Mouse (Mus musculus) neural tube, embryonic 11.5 days (tissue): ENCODE measurements around the gene Gpn1. TPM values are rescaled to one million over a fixed set of nuclear protein-coding genes. Genes with fewer than 3 reads are reported as not detected.
"Not testable (repeated sequence)": the region's sequence is repeated elsewhere in the genome, so short reads cannot be mapped to it uniquely, and the experiment has no call there.

Source experiments
- ATAC-seq: fragments of 200-750 bp; cut with Nextera tagmentation; 2 replicates; pipeline ENCODE4 v1.8.0; 2017; ENCODE audit warnings: moderate number of reproducible peaks, mild to moderate bottlenecking, moderate TSS enrichment, moderate library complexity; ENCODE audit not compliant: insufficient read depth, low FRiP score, low TSS enrichment
- DNase-seq: peaks from one replicate; pipeline ENCODE4 v3.0.0-alpha.2; 2015; ENCODE audit warnings: low spot score
- H3K27ac ChIP-seq: fragments of 300-500 bp; sonication (generic); 2 replicates; pipeline ENCODE4 v1.5.1; 2014; ENCODE audit warnings: low read depth, mild to moderate bottlenecking, low read length
- H3K27me3 ChIP-seq: fragments of 300-500 bp; sonication (generic); 2 replicates; pipeline ENCODE4 v1.6.1; 2014; ENCODE audit warnings: mild to moderate bottlenecking, low read length, mixed read lengths; ENCODE audit not compliant: control insufficient read depth, insufficient read depth
- H3K36me3 ChIP-seq: fragments of 300-500 bp; sonication (generic); 2 replicates; pipeline ENCODE4 v1.6.1; 2014; ENCODE audit warnings: mild to moderate bottlenecking, low read length, moderate library complexity, mixed read lengths; ENCODE audit not compliant: control insufficient read depth, insufficient read depth
- H3K4me1 ChIP-seq: fragments of 300-500 bp; sonication (generic); 2 replicates; pipeline ENCODE4 v1.6.1; 2014; ENCODE audit warnings: low read length, mixed read lengths; ENCODE audit not compliant: control insufficient read depth, insufficient read depth
- H3K4me2 ChIP-seq: fragments of 300-500 bp; sonication (generic); 2 replicates; pipeline ENCODE4 v1.6.1; 2014; ENCODE audit warnings: low read depth, mild to moderate bottlenecking, moderate library complexity
- H3K4me3 ChIP-seq: fragments of 300-500 bp; sonication (generic); 2 replicates; pipeline ENCODE4 v1.5.1; 2014; ENCODE audit warnings: low read depth, low read length
- H3K9ac ChIP-seq: fragments of 300-500 bp; sonication (generic); 2 replicates; pipeline ENCODE4 v1.6.1; 2014; ENCODE audit warnings: mild to moderate bottlenecking, low read length
- H3K9me3 ChIP-seq: fragments of 300-500 bp; sonication (generic); 2 replicates; pipeline ENCODE4 v1.6.1; 2016; ENCODE audit warnings: low read length; ENCODE audit not compliant: control insufficient read depth
- WGBS: fragments of 180-500 bp; shearing (Covaris S2); extraction: QIAGEN DNeasy Blood & Tissue Kit; methylation state at CpG from one replicate; pipeline ENCODE4 v1.1.7; 2014; 5-methylcytosine and 5-hydroxymethylcytosine counted together
- polyA plus RNA-seq: library from polyadenylated mRNA; unstranded; fragments of >200 nt; fragmentation: Nextera tagmentation; extraction: Ambion mirVana; gene quantifications from 2 replicates; pipeline ENCODE4 v1.2.1, GENCODE M21; 2014

Gpn1 gene
- polyA plus RNA-seq, 1 experiment from 2014 or later = 74.5 TPM

DNA sequence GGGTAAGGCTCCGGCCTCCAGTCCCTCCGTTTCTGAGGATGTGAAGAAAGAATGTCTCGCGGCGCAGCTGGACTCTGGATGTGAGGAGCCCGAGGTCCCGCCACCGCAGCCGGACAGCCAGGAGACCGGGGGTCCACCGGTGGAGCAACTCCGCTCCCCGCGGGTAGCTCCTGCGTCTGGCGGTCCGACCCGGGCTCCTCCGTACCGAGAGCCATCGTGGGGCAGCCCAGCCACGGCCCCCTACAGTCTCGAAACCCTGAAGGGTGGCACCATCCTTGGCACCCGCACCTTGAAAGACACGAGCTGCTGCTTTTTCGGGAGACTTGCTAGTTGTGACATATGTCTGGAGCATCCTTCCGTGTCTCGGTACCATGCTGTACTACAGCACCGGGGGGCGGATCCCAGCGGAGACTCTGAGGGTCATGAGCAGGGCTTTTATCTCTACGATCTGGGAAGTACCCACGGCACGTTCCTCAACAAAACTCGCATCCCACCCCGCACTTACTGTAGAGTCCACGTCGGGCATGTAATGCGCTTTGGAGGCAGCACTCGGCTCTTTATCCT is 32.7 kb downstream of the Gpn1 start:
- H3K9ac ChIP-seq = peak overlapping the region; percentile 88
- H3K27me3 ChIP-seq = no peaks in the 10 kb centered on the region
- WGBS = 3% methylated on average over 38 of the region's 40 CpGs
- H3K27ac ChIP-seq = peak overlapping the region; percentile 75; the same call in 1 of the 2 replicates
- no peak for DNase-seq
- H3K4me1 ChIP-seq = peaks cover 3% of the 10 kb centered on the region; the same call in 1 of the 2 replicates
- peak overlapping the region; percentile 96 for H3K4me3 ChIP-seq
- H3K9me3 ChIP-seq = no peaks in the 10 kb centered on the region
- ATAC-seq = no peak
- peak overlapping the region; percentile 75 for H3K4me2 ChIP-seq
- H3K36me3 ChIP-seq = peaks cover 2% of the 10 kb centered on the region; the same call in 1 of the 2 replicates

DNA sequence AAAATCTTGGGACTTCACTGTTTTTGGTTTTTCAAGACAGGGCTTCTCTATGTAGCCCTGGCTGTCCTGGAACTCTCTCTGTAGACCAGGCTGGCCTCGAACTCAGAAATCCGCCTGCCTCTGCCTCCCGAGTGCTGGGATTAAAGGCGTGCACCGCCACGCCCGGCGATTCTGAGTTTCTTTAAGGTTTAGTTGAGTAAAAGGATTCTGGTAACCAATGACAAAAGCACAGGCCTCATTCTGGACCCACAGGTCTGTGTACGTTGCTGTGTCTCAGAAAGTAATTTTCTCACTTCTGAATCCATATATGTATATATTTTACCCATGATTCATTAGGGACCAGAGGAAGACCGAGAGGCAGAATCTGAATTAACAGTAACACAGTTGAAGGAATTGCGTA is 33.2 kb downstream of the Gpn1 start, which contains the start of gene Supt7l:
Gene Supt7l, minus strand, starts transcription at position 101 of the 400 bp plus-strand sequence.
- H3K27me3 ChIP-seq, DNase-seq, H3K9me3 ChIP-seq, H3K4me1 ChIP-seq, H3K36me3 ChIP-seq, ATAC-seq: not testable (repeated sequence)
- H3K4me3 ChIP-seq = peak within 1 kb of the TSS; percentile 96
- H3K9ac ChIP-seq = peak within 1 kb of the TSS; percentile 88
- H3K27ac ChIP-seq = peak within 1 kb of the TSS; percentile 75
- 79% methylated on average over 11 of the region's 11 CpGs for WGBS
- H3K4me2 ChIP-seq = peak within 1 kb of the TSS; percentile 75

DNA sequence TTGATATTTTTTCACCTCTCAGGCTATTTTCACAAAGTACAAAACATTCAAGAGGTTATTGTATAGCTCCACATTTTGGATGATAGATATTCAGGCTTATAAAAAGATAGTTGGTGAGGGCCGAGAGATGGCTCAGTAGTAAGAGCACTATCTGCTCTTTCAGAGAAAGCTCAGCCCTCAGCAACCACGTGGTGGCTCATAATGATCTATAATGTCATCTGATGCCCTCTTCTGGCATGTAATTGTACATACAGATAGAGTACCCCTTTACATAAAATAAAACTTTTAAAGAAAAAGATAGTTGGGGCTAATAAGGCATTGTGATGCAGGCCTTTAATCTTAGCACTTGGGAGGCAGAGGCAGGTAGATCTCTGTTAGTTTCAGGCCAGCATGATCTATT is 34.0 kb downstream of the Gpn1 start:
- no peaks in the 10 kb centered on the region for H3K9me3 ChIP-seq
- peaks cover 2% of the 10 kb centered on the region; the same call in 1 of the 2 replicates for H3K36me3 ChIP-seq
- DNase-seq (no peak), ATAC-seq (no peak)
- no peak overlapping the region for H3K4me2 ChIP-seq
- peaks cover 3% of the 10 kb centered on the region; the same call in 1 of the 2 replicates for H3K4me1 ChIP-seq
- H3K9ac ChIP-seq = no peak overlapping the region
- no peaks in the 10 kb centered on the region for H3K27me3 ChIP-seq
- 76% methylated on average over 2 of the region's 2 CpGs for WGBS
- no peak overlapping the region for H3K27ac ChIP-seq
- H3K4me3 ChIP-seq = no peak overlapping the region

DNA sequence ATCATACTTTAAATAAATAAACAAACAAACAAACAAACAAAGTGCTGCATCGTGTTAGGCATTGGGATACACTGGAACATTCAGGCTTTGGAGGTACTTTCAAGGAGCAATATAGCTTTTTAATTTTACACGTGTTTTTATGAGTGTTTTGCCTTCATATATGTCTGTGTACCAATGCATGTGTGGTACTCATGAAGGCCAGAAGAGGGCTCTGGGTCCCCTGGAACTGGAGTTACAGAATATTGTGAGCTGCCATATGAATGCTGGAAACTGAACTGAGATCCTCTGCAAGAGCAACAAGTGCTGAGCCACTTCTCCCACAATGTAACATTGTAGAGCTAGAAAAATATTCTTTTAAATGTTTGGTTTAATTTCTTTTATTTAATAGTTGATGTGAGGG is 40.7 kb downstream of the Gpn1 start:
- Histone ChIP-seq H3K9ac (no peak overlapping the region), H3K27me3 (no peaks in the 10 kb centered on the region), H3K9me3 (no peaks in the 10 kb centered on the region), H3K4me1 (no peaks in the 10 kb centered on the region), H3K27ac (no peak overlapping the region), H3K4me2 (no peak overlapping the region), H3K36me3 (peaks cover 5% of the 10 kb centered on the region; the same call in 1 of the 2 replicates), H3K4me3 (no peak overlapping the region)
- no peak for DNase-seq
- ATAC-seq = no peak
- 90% methylated on average over 2 of the region's 2 CpGs for WGBS

DNA sequence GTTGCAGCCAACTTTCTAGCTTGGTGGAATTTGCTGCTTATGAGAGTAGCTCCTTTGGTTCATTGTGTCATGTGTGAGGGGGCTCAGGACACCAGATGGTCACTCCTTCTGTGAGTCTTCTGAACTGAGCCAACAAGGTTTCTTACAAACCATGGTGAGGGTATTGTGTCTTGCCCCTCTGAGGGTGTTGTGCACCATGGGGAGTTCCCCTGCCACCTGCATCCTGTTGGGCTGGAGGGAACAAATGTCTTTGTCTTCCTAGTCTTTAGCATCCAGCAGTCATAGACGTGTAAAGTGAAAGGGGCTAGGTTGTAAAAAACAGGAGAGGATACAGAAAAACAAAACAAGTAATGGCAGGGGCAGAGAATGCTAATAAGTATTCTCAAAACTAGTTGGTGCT is 64.9 kb downstream of the Gpn1 start:
- no peaks in the 10 kb centered on the region for H3K4me1 ChIP-seq
- DNase-seq (no peak), ATAC-seq (no peak)
- WGBS = 18% methylated on average over 1 of the region's 1 CpGs
- H3K4me2 ChIP-seq = no peak overlapping the region
- H3K9ac ChIP-seq = no peak overlapping the region
- no peak overlapping the region for H3K27ac ChIP-seq
- H3K9me3 ChIP-seq = no peaks in the 10 kb centered on the region
- no peak overlapping the region for H3K4me3 ChIP-seq
- peaks cover 8% of the 10 kb centered on the region for H3K36me3 ChIP-seq
- no peaks in the 10 kb centered on the region for H3K27me3 ChIP-seq

DNA sequence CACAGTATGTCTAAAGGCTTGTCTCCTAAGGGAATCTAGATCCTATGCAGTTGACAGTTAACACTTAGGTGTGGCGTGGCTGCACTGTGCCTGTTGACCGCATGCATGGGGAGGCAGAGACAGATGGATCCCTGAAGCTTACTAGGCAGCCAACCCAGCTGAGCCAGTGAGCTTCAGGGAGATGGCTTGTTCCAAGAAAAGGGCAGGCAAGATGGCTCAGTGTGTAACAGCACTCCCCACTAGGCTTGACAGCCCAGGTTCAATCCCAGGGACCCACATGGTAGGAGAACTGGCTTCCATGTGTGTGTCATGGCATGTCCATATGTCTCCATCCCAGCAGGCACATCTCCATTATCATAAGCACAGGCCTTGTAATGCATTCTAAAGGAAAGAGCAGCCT is 65.8 kb downstream of the Gpn1 start:
- Histone ChIP-seq H3K4me2 (no peak overlapping the region), H3K4me1 (no peaks in the 10 kb centered on the region), H3K27ac (no peak overlapping the region), H3K9ac (no peak overlapping the region), H3K9me3 (no peaks in the 10 kb centered on the region), H3K27me3 (no peaks in the 10 kb centered on the region), H3K4me3 (no peak overlapping the region), H3K36me3 (peaks cover 5% of the 10 kb centered on the region)
- ATAC-seq = no peak
- WGBS = 85% methylated on average over 2 of the region's 2 CpGs
- DNase-seq = no peak

DNA sequence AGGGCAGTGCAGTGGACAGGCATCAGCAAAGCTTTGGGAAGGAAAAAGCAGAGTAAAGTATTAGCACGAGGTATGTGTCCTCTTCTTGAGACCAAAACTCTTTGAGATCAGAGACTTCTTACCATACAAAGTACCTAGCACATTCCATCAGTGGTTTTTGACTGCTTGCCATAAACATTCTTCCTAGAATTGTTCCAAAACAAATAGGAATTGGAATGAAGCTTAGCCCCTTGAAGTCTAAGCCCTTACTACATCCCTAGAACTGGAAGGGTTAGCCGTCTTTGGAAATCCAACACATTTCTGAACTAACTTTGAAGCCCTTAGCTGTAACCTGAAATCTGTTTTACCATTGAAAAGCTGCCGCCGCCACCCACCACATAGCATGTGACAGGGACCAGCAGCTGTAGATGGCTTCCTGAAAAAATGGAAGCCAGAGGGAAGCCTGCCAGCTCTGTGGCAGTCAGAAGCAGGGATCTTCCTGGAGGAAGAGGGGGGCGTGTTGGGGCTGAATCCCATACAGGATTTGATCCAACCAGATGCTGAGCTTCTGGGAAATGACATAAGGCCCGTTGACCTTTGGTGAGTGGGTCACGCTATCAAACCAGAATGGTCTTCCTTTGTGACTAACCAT is 67.6 kb downstream of the Gpn1 start:
- ATAC-seq (no peak), DNase-seq (no peak)
- Histone ChIP-seq H3K27ac (no peak overlapping the region), H3K4me1 (no peaks in the 10 kb centered on the region), H3K4me2 (no peak overlapping the region), H3K9me3 (no peaks in the 10 kb centered on the region), H3K36me3 (peaks cover 3% of the 10 kb centered on the region), H3K27me3 (no peaks in the 10 kb centered on the region), H3K9ac (no peak overlapping the region), H3K4me3 (no peak overlapping the region)
- 91% methylated on average over 7 of the region's 7 CpGs for WGBS
